Mouse (Mus musculus) CH12.LX (cell line): Measurements from ENCODE around the gene Pld1. TPM values are rescaled to one million over a fixed set of nuclear protein-coding genes. Genes with fewer than 3 reads are reported as not detected.

ENCODE experiments used
- DNase-seq: peaks from one replicate; pipeline ENCODE4 v3.0.0-alpha.2; 2013; ENCODE audit errors: extremely low read depth
- H3K27ac ChIP-seq: 2 replicates; pipeline ENCODE4 v1.5.1; 2012; ENCODE audit warnings: low read depth, mild to moderate bottlenecking, control low read depth, moderate library complexity; ENCODE audit not compliant: insufficient read depth
- H3K27me3 ChIP-seq: replicated peaks from 2 replicates; pipeline ENCODE3; 2012; ENCODE audit warnings: inconsistent platforms
- H3K36me3 ChIP-seq, 2 experiments: replicated peaks in 1 of 2; 2 replicates each; pipeline versions ENCODE3 to v1.6.1; 2012; ENCODE audit warnings: inconsistent platforms in 1 of 2, low read length in 1 of 2, mild to moderate bottlenecking in 1 of 2, mixed read lengths in 1 of 2, moderate library complexity in 1 of 2; ENCODE audit not compliant: control insufficient read depth in 1 of 2, insufficient read depth in 1 of 2
- H3K4me1 ChIP-seq, 2 experiments: 2 replicates each; pipeline ENCODE4 v1.6.1; 2012; ENCODE audit warnings: inconsistent platforms in 1 of 2, moderate library complexity in 1 of 2; ENCODE audit not compliant: insufficient read depth in 2 of 2, control insufficient read depth in 1 of 2
- H3K4me2 ChIP-seq: 2 replicates; pipeline ENCODE4 v1.6.1; 2012; ENCODE audit warnings: low read depth, mild to moderate bottlenecking, control low read depth; ENCODE audit not compliant: poor library complexity, insufficient read depth, severe bottlenecking
- H3K4me3 ChIP-seq, 3 experiments: fragments of 150-350 bp in 1 of 3; sonication (generic) in 1 of 3; replicated peaks in 1 of 3; 2 replicates each; pipeline versions ENCODE3 to v1.5.1; 2011 to 2012; ENCODE audit warnings: low read depth in 2 of 3, low read length in 2 of 3, mild to moderate bottlenecking in 2 of 3, moderate library complexity in 2 of 3, control low read depth in 1 of 3, improper control_type of control experiment in 1 of 3, inconsistent platforms in 1 of 3, mixed read lengths in 1 of 3; ENCODE audit not compliant: poor library complexity in 1 of 3
- H3K79me2 ChIP-seq: replicated peaks from 2 replicates; pipeline ENCODE4 v1.6.1; 2012; ENCODE audit warnings: mild to moderate bottlenecking, moderate library complexity; ENCODE audit not compliant: control insufficient read depth, poor library complexity, insufficient read depth, severe bottlenecking; ENCODE audit errors: extremely low read depth
- H3K9ac ChIP-seq: 2 replicates; pipeline ENCODE4 v1.6.1; 2012; ENCODE audit warnings: low read depth, mild to moderate bottlenecking, control low read depth, moderate library complexity; ENCODE audit not compliant: insufficient read depth
- H3K9me3 ChIP-seq: replicated peaks from 2 replicates; pipeline ENCODE3; 2012; ENCODE audit warnings: low read length, inconsistent platforms, mixed read lengths
- CHD2 ChIP-seq: IDR thresholded peaks from 2 replicates; pipeline ENCODE4 v1.6.1; 2011; ENCODE audit warnings: low read length, improper control_type of control experiment
- CTCF ChIP-seq, 2 experiments: IDR thresholded peaks in 1 of 2; conservative IDR thresholded peaks in 1 of 2; 2 replicates each; pipeline ENCODE4 v1.5.1; 2011 to 2012; ENCODE audit warnings: low read depth in 2 of 2, low read length in 2 of 2, improper control_type of control experiment in 1 of 2, inconsistent platforms in 1 of 2, mild to moderate bottlenecking in 1 of 2, moderate library complexity in 1 of 2
- EP300 ChIP-seq: IDR thresholded peaks from 2 replicates; pipeline ENCODE4 v1.6.1; 2011; ENCODE audit warnings: low read length, improper control_type of control experiment
- ETS1 ChIP-seq: conservative IDR thresholded peaks from 2 replicates; pipeline ENCODE4 v1.6.1; 2012; ENCODE audit warnings: low read depth, mild to moderate bottlenecking, inconsistent platforms, low read length, improper control_type of control experiment, moderate library complexity
- GABPA ChIP-seq: IDR thresholded peaks from 2 replicates; pipeline ENCODE4 v1.6.1; 2012; ENCODE audit warnings: low read depth, low read length, improper control_type of control experiment, inconsistent platforms; ENCODE audit not compliant: insufficient replicate concordance
- HCFC1 ChIP-seq: IDR thresholded peaks from 2 replicates; pipeline ENCODE4 v1.6.1; 2012; ENCODE audit warnings: low read depth, mild to moderate bottlenecking, inconsistent platforms, low read length, improper control_type of control experiment
- IRF4 ChIP-seq: IDR thresholded peaks from 2 replicates; pipeline ENCODE4 v1.6.1; 2014; ENCODE audit warnings: low read depth, mild to moderate bottlenecking, inconsistent platforms, low read length, improper control_type of control experiment
- JUN ChIP-seq: IDR thresholded peaks from 2 replicates; pipeline ENCODE4 v1.6.1; 2011; ENCODE audit warnings: low read depth, mild to moderate bottlenecking, low read length, improper control_type of control experiment, moderate library complexity; ENCODE audit not compliant: insufficient read depth
- JUND ChIP-seq: conservative IDR thresholded peaks from 2 replicates; pipeline ENCODE4 v1.6.1; 2011; ENCODE audit warnings: low read depth, low read length, improper control_type of control experiment
- KAT2A ChIP-seq: IDR thresholded peaks from 2 replicates; pipeline ENCODE4 v1.6.1; 2012; ENCODE audit warnings: low read length, improper control_type of control experiment, inconsistent platforms; ENCODE audit not compliant: insufficient replicate concordance
- MAZ ChIP-seq: IDR thresholded peaks from 2 replicates; pipeline ENCODE4 v1.6.1; 2012; ENCODE audit warnings: low read depth, mild to moderate bottlenecking, inconsistent platforms, low read length, improper control_type of control experiment, moderate library complexity
- MYC ChIP-seq: IDR thresholded peaks from 2 replicates; pipeline ENCODE4 v1.6.1; 2011; ENCODE audit warnings: low read depth, mild to moderate bottlenecking, improper control_type of control experiment, low read length
- NELFE ChIP-seq: IDR thresholded peaks from 2 replicates; pipeline ENCODE4 v1.6.1; 2011; ENCODE audit warnings: low read depth, low read length, improper control_type of control experiment
- NRF1 ChIP-seq: IDR thresholded peaks from 2 replicates; pipeline ENCODE4 v1.6.1; 2014; ENCODE audit warnings: low read depth, mild to moderate bottlenecking, inconsistent platforms, low read length, improper control_type of control experiment, moderate library complexity
- POLR2A ChIP-seq: IDR thresholded peaks from 2 replicates; pipeline ENCODE4 v1.6.1; 2011; ENCODE audit warnings: low read depth, mild to moderate bottlenecking, improper control_type of control experiment, low read length
- POLR2AphosphoS2 ChIP-seq: IDR thresholded peaks from 2 replicates; pipeline ENCODE4 v1.6.1; 2011; ENCODE audit warnings: low read depth, low read length, improper control_type of control experiment
- SIN3A ChIP-seq: IDR thresholded peaks from 2 replicates; pipeline ENCODE4 v1.6.1; 2012; ENCODE audit warnings: low read length, improper control_type of control experiment, inconsistent platforms
- TCF12 ChIP-seq: IDR thresholded peaks from 2 replicates; pipeline ENCODE4 v1.6.1; 2014; ENCODE audit warnings: low read depth, mild to moderate bottlenecking, inconsistent platforms, low read length, improper control_type of control experiment
- UBTF ChIP-seq: IDR thresholded peaks from 2 replicates; pipeline ENCODE4 v1.6.1; 2012; ENCODE audit warnings: low read depth, mild to moderate bottlenecking, inconsistent platforms, low read length, improper control_type of control experiment, moderate library complexity
- USF1 ChIP-seq: IDR thresholded peaks from 2 replicates; pipeline ENCODE4 v1.6.1; 2014; ENCODE audit warnings: low read depth, mild to moderate bottlenecking, inconsistent platforms, low read length, improper control_type of control experiment
- USF2 ChIP-seq: conservative IDR thresholded peaks from 2 replicates; pipeline ENCODE4 v1.6.1; 2011; ENCODE audit warnings: low read depth, low read length, improper control_type of control experiment
- dilution Hi-C: fragments of 300-500 bp; cut with MboI; formaldehyde crosslinking; loops from 2 replicates; pipeline ENCODE4 v1.14.3; 2020; ENCODE audit warnings: low sequenced_read_pairs; ENCODE audit not compliant: extremely low pct_unique_long_range_greater_than_20kb, extremely low pct_ligation_motif_present
- in situ Hi-C: fragments of 300-500 bp; cut with MboI; formaldehyde crosslinking; loops from 3 replicates; pipeline ENCODE4 v1.14.3; 2019; ENCODE audit warnings: low sequenced_read_pairs, low pct_ligation_motif_present, low pct_unique_long_range_greater_than_20kb, mixed read lengths
- polyA plus RNA-seq: library from polyadenylated mRNA; unstranded; fragments of >175 nt; gene quantifications from 2 replicates; pipeline ENCODE4 v1.2.1, GENCODE M21; 2012; ENCODE audit warnings: low read depth; ENCODE audit not compliant: insufficient read length
- total RNA-seq, 2 experiments: library from RNA; depleted of rRNA; stranded (reverse); fragments of 300-350 nt in 1 of 2; fragments of >200 nt in 1 of 2; gene quantifications; 2 replicates each; pipeline ENCODE4 v1.2.3; 2012 to 2014

The Pld1 gene
- total and polyA plus RNA-seq, 3 experiments, result not detected

DNA sequence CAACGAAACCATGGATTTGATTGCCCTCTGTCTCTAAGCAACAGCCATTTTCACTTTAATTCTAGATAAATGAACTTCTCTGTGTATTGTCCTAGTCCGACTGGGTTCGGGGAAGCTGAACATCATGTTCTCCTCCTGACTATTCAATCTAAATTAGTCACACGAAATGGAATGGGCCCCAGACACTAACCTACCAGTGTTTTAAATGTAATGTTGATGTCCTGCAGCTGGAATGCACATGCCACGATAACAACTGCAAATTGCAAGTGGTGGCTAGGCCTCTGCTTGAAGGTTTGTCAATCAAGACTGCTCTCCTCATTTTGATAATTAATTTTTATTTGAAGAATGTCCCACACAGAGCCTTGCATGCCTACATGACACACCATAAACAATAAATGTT, 203.2 kb downstream of the Pld1 start:
- in situ Hi-C loops, result no loop called here
- Histone ChIP-seq H3K79me2 (no peaks in the 10 kb centered on the region), H3K9me3 (peaks cover 53% of the 10 kb centered on the region), H3K4me2 (no peak overlapping the region), H3K36me3 (no peaks in the 10 kb centered on the region), H3K27me3 (no peaks in the 10 kb centered on the region), H3K27ac (no peak overlapping the region), H3K4me1 (no peaks in the 10 kb centered on the region), H3K9ac (no peak overlapping the region), H3K4me3 (no peak overlapping the region)
- TF ChIP-seq TCF12 (no peak), EP300 (no peak), CTCF (conservative IDR thresholded peaks at IDR 0.05 in 1 of 2, IDR thresholded peaks at IDR 0.05 in 1 of 2; ENCODE audit: low read depth in 2 of 2, low read length in 2 of 2) (no peak), POLR2AphosphoS2 (no peak)
- dilution Hi-C loops, result no loop called here
- no peak for DNase-seq

DNA sequence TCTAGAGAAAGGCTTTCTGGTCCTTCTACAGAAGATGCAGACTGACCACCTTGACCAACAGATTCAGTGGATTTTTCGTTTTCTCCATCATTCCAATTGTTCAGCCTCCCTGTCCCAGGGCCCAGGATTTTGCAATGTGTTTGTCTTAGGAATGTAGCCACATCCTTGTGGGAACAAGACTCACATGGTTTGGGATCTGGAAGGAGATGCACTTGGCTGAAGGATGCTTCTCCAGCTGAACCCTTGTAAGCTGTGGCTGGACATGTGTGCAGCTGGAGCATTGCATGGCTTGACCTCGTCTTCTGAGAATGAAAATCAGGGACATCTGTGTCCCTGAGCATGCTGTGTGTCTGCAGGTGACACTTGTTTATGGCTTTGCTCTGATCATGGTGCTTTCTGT, 203.6 kb downstream of the Pld1 start:
- no peaks in the 10 kb centered on the region for H3K27me3 ChIP-seq
- no peak overlapping the region for H3K4me2 ChIP-seq
- no peak overlapping the region for H3K4me3 ChIP-seq
- peaks cover 51% of the 10 kb centered on the region for H3K9me3 ChIP-seq
- TF ChIP-seq MAZ, result no peak
- no peak for TF ChIP-seq NRF1
- TF ChIP-seq JUND, result no peak
- TF ChIP-seq, all 38 proteins: peak for 0
- no peaks in the 10 kb centered on the region for H3K36me3 ChIP-seq
- no peak overlapping the region for H3K27ac ChIP-seq
- H3K4me1 ChIP-seq, result no peaks in the 10 kb centered on the region
- in situ Hi-C loops, result no loop called here
- no peaks in the 10 kb centered on the region for H3K79me2 ChIP-seq
- dilution Hi-C loops, result no loop called here
- no peak overlapping the region for H3K9ac ChIP-seq
- DNase-seq, result no peak

GRCm38 (mm10) chr3:28144676-28145075, 206.2 kb downstream of the Pld1 start:
- no peak for TF ChIP-seq POLR2AphosphoS2
- TF ChIP-seq KAT2A, result no peak
- TF ChIP-seq CHD2, result no peak
- TF ChIP-seq ETS1, result no peak
- TF ChIP-seq JUN, result no peak
- TF ChIP-seq JUND, result no peak
- TF ChIP-seq IRF4, result no peak
- TF ChIP-seq USF1, result no peak
- no peak for TF ChIP-seq NRF1
- no peak for TF ChIP-seq POLR2A
- TF ChIP-seq GABPA, result no peak
- no peak for TF ChIP-seq HCFC1
- TF ChIP-seq SIN3A, result no peak
- no peak for TF ChIP-seq MYC
- TF ChIP-seq USF2, result no peak
- TF ChIP-seq NELFE, result no peak
- no peak for TF ChIP-seq UBTF
- TF ChIP-seq, all 38 proteins: peak for 0
- no peak overlapping the region for H3K4me2 ChIP-seq
- dilution Hi-C loops (no loop called here), in situ Hi-C loops (no loop called here)
- H3K9ac ChIP-seq, result no peak overlapping the region
- no peak overlapping the region for H3K27ac ChIP-seq
- no peaks in the 10 kb centered on the region for H3K36me3 ChIP-seq
- H3K79me2 ChIP-seq, result no peaks in the 10 kb centered on the region
- no peaks in the 10 kb centered on the region for H3K4me1 ChIP-seq
- no peaks in the 10 kb centered on the region for H3K27me3 ChIP-seq
- no peak for DNase-seq
- H3K4me3 ChIP-seq, result no peak overlapping the region
- peaks cover 61% of the 10 kb centered on the region for H3K9me3 ChIP-seq
